Mouse (Mus musculus) stomach, embryonic 14.5 days (tissue): ENCODE measurements around the gene Tulp1. TPM values are rescaled to one million over a fixed set of nuclear protein-coding genes. Genes with fewer than 3 reads are reported as not detected.
"Not testable (repeated sequence)": the region's sequence is repeated elsewhere in the genome, so short reads cannot be mapped to it uniquely, and the experiment has no call there.

ENCODE experiments used
- ATAC-seq: fragments of 200-750 bp; cut with Nextera tagmentation; 2 replicates; pipeline ENCODE4 v1.8.0; 2017; ENCODE audit warnings: low read depth, moderate TSS enrichment; ENCODE audit not compliant: insufficient number of reproducible peaks, insufficient read depth, low FRiP score
- H3K27ac ChIP-seq: fragments of 300-500 bp; sonication (generic); 2 replicates; pipeline ENCODE4 v1.5.1; 2014; ENCODE audit warnings: mild to moderate bottlenecking, low read length, moderate library complexity, mixed read lengths
- H3K27me3 ChIP-seq: fragments of 300-500 bp; sonication (generic); 2 replicates; pipeline ENCODE4 v1.6.1; 2014; ENCODE audit warnings: low read length, control low read depth, mixed read lengths; ENCODE audit not compliant: control insufficient read depth, insufficient read depth
- H3K36me3 ChIP-seq: fragments of 300-500 bp; sonication (generic); 2 replicates; pipeline ENCODE4 v1.6.1; 2014; ENCODE audit warnings: mild to moderate bottlenecking, control low read depth, low read length, moderate library complexity, mixed read lengths; ENCODE audit not compliant: control insufficient read depth, insufficient read depth
- H3K4me1 ChIP-seq: fragments of 300-500 bp; sonication (generic); 2 replicates; pipeline ENCODE4 v1.6.1; 2014; ENCODE audit warnings: low read length, control low read depth, mixed read lengths; ENCODE audit not compliant: control insufficient read depth, insufficient read depth
- H3K4me2 ChIP-seq: fragments of 300-500 bp; sonication (generic); replicated peaks from 2 replicates; pipeline ENCODE4 v1.6.1; 2014; ENCODE audit warnings: low read depth, low read length, control low read depth
- H3K4me3 ChIP-seq: fragments of 300-500 bp; sonication (generic); 2 replicates; pipeline ENCODE4 v1.5.1; 2014; ENCODE audit warnings: low read depth, low read length, control low read depth
- H3K9ac ChIP-seq: fragments of 300-500 bp; sonication (generic); replicated peaks from 2 replicates; pipeline ENCODE4 v1.6.1; 2014; ENCODE audit warnings: low read depth, mild to moderate bottlenecking, control low read depth, low read length, moderate library complexity, mixed read lengths
- H3K9me3 ChIP-seq: fragments of 300-500 bp; sonication (generic); 2 replicates; pipeline ENCODE4 v1.6.1; 2016; ENCODE audit warnings: low read depth, low read length, control low read depth; ENCODE audit not compliant: control insufficient read depth
- WGBS: fragments of 180-500 bp; shearing (Covaris S2); extraction: QIAGEN DNeasy Blood & Tissue Kit; methylation state at CpG from one replicate; pipeline ENCODE4 v1.1.7; 2014; 5-methylcytosine and 5-hydroxymethylcytosine counted together
- polyA plus RNA-seq: library from polyadenylated mRNA; unstranded; fragments of >200 nt; fragmentation: Nextera tagmentation; extraction: Ambion mirVana; gene quantifications from 2 replicates; pipeline ENCODE4 v1.2.1, GENCODE M21; 2014

Gene Tulp1
- polyA plus RNA-seq = 5.2 and 6.6 TPM in 2 replicates

DNA sequence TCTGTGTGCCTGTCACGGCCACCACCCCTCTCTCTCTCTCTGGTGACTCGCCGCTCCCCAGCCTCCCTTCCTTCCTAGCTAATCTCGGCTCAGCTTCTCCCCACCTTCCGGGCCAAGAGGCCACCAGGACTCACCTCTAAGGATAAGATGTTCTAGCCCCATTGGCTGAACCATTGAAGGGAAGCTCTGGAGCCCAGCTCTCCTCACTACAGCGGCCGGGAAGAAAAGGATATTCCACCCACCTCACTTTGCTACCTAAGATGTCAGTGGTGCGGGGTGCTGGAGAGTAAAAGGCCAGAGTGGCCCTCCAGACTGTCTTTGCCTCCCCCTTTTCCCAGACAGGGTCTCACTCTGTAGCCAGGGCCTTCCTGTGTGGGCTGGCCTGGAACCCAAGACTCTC, at the start of gene Tulp1:
Gene Tulp1, minus strand, starts transcription at position 101 of the 400 bp plus-strand sequence.
- Histone ChIP-seq H3K4me1 (peaks cover 18% of the 10 kb centered on the region; the same call in 1 of the 2 replicates), H3K27ac (no peak within 1 kb of the TSS)

DNA sequence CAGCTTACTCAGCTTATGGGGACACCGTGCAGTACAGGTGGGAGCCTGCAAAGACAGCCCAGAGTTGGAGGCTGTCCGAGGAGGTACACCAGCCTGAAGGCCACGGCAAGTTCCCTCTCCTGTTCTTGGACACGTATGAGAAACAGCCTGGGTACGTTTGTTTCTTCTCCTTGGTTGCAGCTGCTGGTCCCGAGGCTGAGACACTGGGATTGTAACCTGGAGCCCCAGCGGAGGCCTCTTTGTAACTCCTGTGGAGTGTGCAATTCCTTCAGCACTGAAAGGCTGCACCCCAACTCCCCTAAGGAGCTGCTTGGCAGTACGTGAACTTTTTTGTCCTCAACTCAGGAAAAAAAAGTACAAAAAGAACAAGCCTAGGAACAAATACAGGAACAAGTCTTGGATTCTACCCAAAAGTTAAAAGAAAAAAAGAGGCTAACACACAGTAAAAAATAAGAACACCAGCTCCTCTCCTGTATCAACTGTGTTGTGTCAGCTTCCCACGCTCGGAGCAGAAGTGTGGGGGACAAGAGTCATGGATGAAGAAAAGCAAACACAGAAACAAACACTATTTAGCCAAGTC, 46.4 kb upstream of the Tulp1 start:
- ATAC-seq = no peak
- H3K4me3 ChIP-seq = no peak overlapping the region
- H3K4me1 ChIP-seq = no peaks in the 10 kb centered on the region
- no peak overlapping the region for H3K4me2 ChIP-seq
- H3K9ac ChIP-seq = no peak overlapping the region
- H3K9me3 ChIP-seq = no peaks in the 10 kb centered on the region
- H3K36me3 ChIP-seq = no peaks in the 10 kb centered on the region; the same call in 1 of the 2 replicates
- H3K27me3 ChIP-seq = no peaks in the 10 kb centered on the region
- no peak overlapping the region for H3K27ac ChIP-seq
- 75% methylated on average over 10 of the region's 10 CpGs for WGBS

More for the DNA sequence above, at the start of gene Tulp1:
- Histone ChIP-seq H3K4me2 (peak within 1 kb of the TSS; percentile 41), H3K4me3 (peak within 1 kb of the TSS; percentile 21), H3K36me3 (no peaks in the 10 kb centered on the region), H3K27me3 (0 out of 2 replicates have a peak, but pooled peaks cover 7% of the 10 kb centered on the region), H3K9ac (peak within 1 kb of the TSS; percentile 10; the same call in 1 of the 2 replicates), H3K9me3 (no peaks in the 10 kb centered on the region)
- ATAC-seq = no peak
- 37% methylated on average over 8 of the region's 8 CpGs for WGBS

DNA sequence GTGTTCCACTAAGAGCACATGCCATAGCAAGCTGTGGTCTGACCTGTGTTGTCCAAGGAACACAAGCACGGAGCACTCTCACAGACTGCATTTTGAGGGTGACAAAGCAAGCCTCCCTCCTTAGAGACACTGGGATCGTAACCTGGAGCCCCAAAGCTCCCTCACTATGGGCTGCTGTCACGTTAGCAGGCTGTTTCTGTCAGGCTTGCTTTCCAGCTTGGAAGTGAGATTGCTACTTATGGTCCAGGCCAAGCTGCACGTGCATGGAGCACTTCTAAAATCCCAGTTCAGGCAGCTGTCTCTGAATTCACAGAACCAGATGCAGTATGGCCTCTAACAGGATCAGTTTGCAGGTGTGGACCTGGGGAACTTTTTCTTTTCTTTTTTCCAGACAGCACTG, 45.7 kb upstream of the Tulp1 start:
- Histone ChIP-seq H3K27me3 (no peaks in the 10 kb centered on the region), H3K4me3 (no peak overlapping the region), H3K4me1 (no peaks in the 10 kb centered on the region), H3K9ac (no peak overlapping the region), H3K9me3 (no peaks in the 10 kb centered on the region), H3K4me2 (no peak overlapping the region), H3K36me3 (no peaks in the 10 kb centered on the region; the same call in 1 of the 2 replicates), H3K27ac (no peak overlapping the region)
- WGBS = 84% methylated on average over 4 of the region's 4 CpGs
- ATAC-seq = no peak

DNA sequence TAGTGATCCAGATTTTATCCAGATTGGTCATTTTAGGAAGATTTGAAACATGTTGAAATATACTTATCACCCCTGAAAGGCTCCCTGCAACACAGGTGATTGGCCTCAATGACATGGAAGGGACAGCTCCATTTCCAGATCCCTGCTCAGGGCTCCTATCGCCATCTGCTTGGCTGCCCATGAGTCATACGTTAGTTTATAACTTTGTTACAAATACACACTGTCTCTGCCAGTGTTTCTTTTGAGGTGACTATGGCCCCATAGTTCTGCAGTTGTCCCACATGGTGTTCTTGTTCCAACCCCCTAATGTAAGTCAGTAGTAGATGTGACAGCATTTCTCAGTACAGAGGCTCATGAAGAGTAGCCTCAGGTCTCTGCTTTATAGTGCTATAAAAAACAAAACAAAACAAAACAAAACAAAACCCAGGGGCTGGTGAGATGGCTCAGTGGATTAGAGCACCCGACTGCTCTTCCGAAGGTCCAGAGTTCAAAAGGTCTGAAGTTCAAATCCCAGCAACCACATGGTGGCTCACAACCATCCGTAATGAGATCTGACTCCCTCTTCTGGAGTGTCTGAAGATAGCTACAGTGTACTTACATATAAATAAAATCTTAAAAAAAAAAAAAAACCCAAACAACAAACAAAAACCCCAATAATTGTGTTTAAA, 43.4 kb upstream of the Tulp1 start:
- Histone ChIP-seq H3K36me3 (no peaks in the 10 kb centered on the region; the same call in 1 of the 2 replicates), H3K27ac (no peak overlapping the region), H3K4me2 (no peak overlapping the region), H3K9me3 (no peaks in the 10 kb centered on the region), H3K27me3 (no peaks in the 10 kb centered on the region), H3K4me1 (no peaks in the 10 kb centered on the region), H3K9ac (no peak overlapping the region), H3K4me3 (no peak overlapping the region)
- no peak for ATAC-seq
- 75% methylated on average over 5 of the region's 5 CpGs for WGBS

DNA sequence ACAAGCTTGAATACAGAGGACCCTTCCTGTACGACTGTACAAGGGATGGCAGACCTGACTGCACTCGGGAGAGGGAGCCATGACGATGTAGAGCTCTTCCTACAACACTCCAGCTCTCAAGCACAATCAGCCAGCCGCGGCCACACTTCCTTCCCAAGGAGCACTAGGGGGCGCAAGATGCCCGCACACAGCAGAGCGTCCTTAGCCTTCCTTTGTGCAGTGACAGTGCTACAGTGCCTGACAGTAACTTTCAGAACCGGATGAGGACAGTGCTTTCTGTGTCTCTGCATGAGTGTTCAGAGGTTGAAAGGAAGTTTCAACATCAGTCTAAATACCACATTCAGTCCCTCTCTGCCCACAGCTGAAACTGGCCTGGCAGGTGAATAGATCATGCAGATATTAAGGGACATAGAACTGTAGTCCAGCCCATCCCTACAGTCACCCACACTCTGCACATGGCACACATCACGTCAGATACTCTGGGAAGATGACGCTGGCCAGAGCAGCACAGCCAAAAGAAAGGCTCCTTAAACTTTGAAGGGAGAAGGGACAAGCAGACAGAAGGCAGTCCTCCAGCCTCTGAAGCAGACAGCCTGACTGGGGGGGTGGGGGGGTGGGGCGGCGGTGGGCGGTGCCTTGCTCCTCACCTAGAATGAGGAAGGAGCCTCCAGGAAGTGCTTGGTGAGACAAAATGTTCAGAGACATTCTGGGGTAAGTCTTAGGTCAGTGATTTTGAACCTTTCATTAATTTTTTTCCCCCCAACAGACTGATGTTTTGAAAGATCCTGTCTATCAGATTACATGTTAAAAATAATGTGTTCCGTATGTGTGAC, 42.6 kb upstream of the Tulp1 start:
- Histone ChIP-seq H3K4me2 (no peak overlapping the region), H3K4me3 (no peak overlapping the region), H3K9me3 (no peaks in the 10 kb centered on the region), H3K9ac (no peak overlapping the region), H3K27ac (no peak overlapping the region), H3K36me3 (no peaks in the 10 kb centered on the region; the same call in 1 of the 2 replicates), H3K4me1 (no peaks in the 10 kb centered on the region), H3K27me3 (no peaks in the 10 kb centered on the region)
- WGBS = 35% methylated on average over 15 of the region's 15 CpGs
- ATAC-seq = peak; percentile 61; the same call in 1 of the 2 replicates

DNA sequence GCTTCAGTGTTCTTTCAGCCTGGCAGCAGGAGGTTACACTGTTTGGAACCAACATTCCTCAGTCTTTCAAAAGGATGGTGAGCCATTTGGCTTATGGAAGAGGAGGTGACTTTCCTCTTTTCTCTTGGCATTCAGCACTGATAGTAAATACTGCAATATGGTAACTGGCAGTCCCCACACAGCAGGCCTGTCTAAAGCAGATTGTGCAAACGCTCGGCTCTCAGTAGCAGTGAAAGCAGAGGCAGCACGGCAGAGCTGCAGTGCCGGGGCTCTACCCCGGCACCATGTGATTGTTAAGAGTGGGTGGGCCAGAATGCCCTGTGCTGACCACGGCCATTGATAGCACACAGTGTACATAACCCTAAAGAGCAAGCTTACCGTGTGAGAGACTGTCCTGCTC, 41.4 kb upstream of the Tulp1 start:
- Histone ChIP-seq H3K36me3 (peaks cover 3% of the 10 kb centered on the region; the same call in 1 of the 2 replicates), H3K4me2 (no peak overlapping the region), H3K4me1 (no peaks in the 10 kb centered on the region), H3K9me3 (no peaks in the 10 kb centered on the region), H3K4me3 (no peak overlapping the region), H3K9ac (no peak overlapping the region), H3K27ac (no peak overlapping the region), H3K27me3 (no peaks in the 10 kb centered on the region)
- 82% methylated on average over 7 of the region's 7 CpGs for WGBS
- no peak for ATAC-seq

DNA sequence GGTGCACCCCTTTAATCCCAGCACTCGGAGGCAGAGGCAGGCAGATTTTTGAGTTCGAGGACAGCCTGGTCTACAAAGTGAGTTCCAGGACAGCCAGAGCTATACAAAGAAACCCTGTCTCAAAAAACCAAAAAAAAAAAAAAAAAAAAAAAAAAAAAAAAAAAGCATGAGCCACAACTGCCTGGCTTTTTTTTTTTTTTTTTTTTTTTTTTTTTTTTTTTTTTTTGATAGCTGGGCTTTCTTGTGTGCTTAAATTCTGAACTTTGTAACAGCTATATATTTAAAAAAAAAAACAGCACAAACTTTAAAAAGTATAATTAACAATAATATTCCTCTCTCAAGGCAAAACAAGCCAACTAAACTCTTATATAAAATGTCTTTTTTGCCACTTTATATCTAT, 39.7 kb upstream of the Tulp1 start:
- H3K4me2 ChIP-seq, H3K27me3 ChIP-seq, H3K4me1 ChIP-seq, H3K36me3 ChIP-seq, H3K9me3 ChIP-seq, ATAC-seq, H3K4me3 ChIP-seq, H3K27ac ChIP-seq, H3K9ac ChIP-seq: not testable (repeated sequence)
- WGBS = 86% methylated on average over 2 of the region's 2 CpGs

DNA sequence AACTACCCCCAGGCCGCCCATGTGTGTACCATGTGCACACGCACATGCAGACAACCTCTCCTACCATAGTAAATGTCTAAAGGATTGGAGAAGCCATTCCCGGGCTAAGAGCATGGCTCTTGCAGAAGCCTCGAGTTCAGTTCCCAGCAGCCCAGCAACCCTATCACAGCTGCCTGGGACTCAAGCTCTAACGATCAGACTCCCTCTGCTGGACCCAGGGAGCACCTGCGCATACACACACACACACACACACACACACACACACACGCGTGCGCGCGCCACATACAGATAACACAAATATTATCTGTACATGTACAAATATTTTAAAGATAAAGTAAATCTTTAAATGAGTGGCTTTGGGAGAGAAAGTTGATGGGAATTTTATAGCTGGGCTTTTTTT, 39.3 kb upstream of the Tulp1 start:
- no peaks in the 10 kb centered on the region for H3K27me3 ChIP-seq
- peaks cover 3% of the 10 kb centered on the region; the same call in 1 of the 2 replicates for H3K36me3 ChIP-seq
- no peaks in the 10 kb centered on the region for H3K9me3 ChIP-seq
- no peak for ATAC-seq
- H3K9ac ChIP-seq = no peak overlapping the region
- no peak overlapping the region for H3K27ac ChIP-seq
- no peaks in the 10 kb centered on the region for H3K4me1 ChIP-seq
- 97% methylated on average over 11 of the region's 11 CpGs for WGBS
- H3K4me2 ChIP-seq = no peak overlapping the region
- no peak overlapping the region for H3K4me3 ChIP-seq
